Mouse (Mus musculus): ENCODE results near the gene Kdm2b.

GRCm38 (mm10) chr5:122920557-122920956 lies 69.1 kb downstream of the Kdm2b start:
- TF ChIP-seq CTCF (IDR thresholded peaks at IDR 0.05; ENCODE audit: borderline replicate concordance, insufficient read depth, low read length): no peak
- TF ChIP-seq POLR2A (IDR thresholded peaks at IDR 0.05; ENCODE audit: low read depth, low read length): no peak
